Mouse (Mus musculus) spleen, postnatal 14 days (tissue): ENCODE results near the gene Herc3.

Source experiments
- DNase-seq, 2 experiments: peaks; one replicate each; pipeline ENCODE4 v3.0.0; 2021 to 2022; ENCODE audit warnings: low spot score in 2 of 2

The Herc3 gene

GRCm38 (mm10) chr6:58920735-58921134 lies 89.5 kb downstream of the Herc3 start:
- no peak for DNase-seq

GRCm38 (mm10) chr6:58921623-58922022 lies 90.4 kb downstream of the Herc3 start:
- no peak for DNase-seq

- no peak for DNase-seq
Observed at GRCm38 (mm10) chr6:58922511-58922910, 91.2 kb downstream of the Herc3 start.

- no peak for DNase-seq
Observed at GRCm38 (mm10) chr6:58927881-58928280, 96.6 kb downstream of the Herc3 start.

DNA sequence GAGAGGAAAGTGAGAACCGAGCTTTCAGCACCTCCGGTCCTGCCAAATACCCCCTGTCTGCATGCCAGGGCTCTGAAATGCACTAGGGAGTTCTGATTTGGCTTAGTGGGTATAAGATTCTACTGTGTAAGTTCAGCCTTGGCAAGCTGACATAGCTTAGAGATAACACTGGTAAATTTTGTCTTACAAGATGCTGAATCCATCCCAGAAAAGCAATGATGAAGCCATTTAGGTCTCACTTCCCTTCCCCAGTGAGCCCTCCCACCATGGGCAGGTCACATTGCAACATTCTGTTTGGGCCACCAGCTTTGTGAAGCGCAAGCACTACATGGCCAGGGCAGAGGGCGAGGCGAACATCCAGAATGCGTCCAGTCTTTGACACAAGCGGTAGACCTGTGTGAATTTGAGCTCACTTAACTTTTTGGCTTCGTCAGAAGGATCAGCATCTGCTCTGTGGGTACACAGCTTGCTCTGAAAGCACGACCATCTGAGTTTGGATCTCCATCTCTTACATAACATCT lies 98.7 kb downstream of the Herc3 start:
- no peak for DNase-seq

GRCm38 (mm10) chr6:58931149-58931548 lies 99.9 kb downstream of the Herc3 start:
- no peak for DNase-seq

DNA sequence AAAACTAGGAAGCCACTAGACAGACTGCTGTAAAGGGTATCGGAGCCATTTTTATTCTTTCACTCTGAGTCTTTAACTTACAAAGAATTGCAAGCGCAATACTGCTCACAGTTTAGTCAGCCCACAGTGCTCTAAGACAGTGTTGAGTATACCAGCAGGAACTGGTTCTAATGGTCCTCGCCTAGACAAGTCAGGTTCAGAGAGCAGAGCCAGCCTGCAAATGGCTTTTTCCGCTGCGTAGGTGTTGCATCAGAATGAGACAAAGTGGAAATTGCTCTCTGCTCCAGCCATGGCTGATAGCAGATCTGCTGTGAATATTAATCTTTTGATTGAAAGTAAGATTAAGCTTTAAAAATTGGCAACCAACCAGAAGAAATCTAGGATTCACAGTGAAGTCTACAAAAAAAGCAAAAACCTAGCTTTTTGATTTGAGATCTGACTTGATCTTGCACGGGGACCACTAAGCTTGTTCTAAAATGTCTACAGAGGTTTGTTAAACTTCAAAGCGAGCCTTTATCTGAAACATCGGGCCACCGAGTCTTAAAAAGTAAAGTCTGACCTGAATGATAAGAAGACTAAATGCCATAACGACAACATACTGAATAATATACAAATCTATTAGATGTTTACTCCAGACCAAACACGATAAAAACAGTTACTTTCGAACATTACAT lies 101.4 kb downstream of the Herc3 start:
- no peak for DNase-seq

GRCm38 (mm10) chr6:58933189-58933913 lies 102.1 kb downstream of the Herc3 start:
- no peak for DNase-seq

DNA sequence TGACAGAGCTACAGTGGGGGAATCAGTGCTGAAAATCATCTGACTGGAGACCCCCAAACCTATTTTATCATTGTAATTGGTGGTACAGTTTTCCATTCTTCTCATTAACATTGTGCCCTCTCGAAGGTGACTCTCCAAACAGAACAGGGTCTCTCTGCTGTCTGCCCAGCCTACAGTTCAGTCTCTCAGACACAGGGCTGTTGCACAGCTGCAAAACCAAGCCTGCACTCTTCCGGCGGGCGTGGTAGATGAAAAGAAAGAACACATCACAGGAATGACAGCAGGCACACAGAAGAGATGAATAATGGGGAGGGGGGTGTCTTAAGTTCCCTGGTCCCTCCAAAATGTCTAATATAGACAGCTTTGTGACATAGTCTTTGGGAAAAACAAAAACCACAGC lies 102.9 kb downstream of the Herc3 start:
- DNase-seq = no peak

DNA sequence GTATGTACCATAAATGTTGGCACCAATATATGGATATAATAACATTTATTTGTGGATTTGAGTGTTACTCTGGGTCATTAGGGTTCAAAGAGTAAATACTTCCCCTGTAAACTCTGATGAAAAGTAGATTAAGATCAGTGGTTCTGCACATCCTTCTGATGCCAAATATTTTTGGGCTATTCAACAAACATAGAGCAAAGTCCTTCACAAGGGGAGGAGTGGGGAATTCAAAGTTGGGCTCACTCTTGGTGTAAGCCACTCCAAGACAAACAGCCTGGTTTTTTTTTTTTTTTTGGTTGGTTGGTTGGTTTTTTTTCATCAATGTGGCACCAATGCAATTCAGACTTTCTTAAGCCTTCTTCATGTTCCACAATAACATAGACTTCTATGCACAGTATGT lies 106.5 kb downstream of the Herc3 start:
- no peak for DNase-seq

GRCm38 (mm10) chr6:58942276-58942675 lies 111.0 kb downstream of the Herc3 start:
- no peak for DNase-seq

- no peak for DNase-seq
Observed at GRCm38 (mm10) chr6:58943958-58944357, 112.7 kb downstream of the Herc3 start.

DNA sequence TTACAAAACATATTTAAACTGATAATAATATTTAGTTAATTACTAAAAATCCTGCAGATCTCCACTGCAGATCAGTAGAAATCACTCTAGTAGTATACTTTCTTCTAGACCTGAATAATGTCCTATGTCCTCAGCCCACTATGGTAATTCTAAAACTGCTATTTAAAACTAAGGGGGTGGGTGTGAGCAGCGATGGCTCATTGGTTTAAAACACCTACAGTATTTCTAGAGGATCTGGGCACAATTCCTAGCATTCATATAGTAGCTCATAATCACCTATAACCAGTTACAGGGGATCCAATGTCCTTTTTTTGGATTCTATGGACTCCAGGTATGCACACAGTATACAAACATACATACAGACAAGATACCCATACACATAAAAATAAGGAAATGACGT lies 115.0 kb downstream of the Herc3 start:
- no peak for DNase-seq

DNA sequence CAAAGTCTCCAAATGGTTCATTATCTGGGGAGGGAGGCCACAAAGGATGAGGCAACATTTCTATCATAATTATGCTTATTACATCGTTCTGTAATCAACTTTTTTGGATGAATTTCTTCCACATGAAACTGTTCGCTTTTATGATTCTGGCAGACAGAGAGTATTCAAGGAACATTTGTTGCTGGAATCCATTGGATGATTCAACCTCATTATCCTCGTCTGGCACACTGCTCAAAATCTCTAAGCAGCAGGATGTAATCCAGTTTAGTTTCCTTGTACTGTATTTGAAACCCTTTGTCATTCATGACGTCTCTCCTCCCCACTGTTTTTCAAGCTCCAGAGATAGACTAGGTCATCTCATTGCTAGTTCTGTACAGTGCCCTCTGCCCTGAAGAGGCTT lies 115.6 kb downstream of the Herc3 start:
- DNase-seq = no peak

- no peak for DNase-seq
Observed at GRCm38 (mm10) chr6:58950410-58950809, 119.1 kb downstream of the Herc3 start.

DNA sequence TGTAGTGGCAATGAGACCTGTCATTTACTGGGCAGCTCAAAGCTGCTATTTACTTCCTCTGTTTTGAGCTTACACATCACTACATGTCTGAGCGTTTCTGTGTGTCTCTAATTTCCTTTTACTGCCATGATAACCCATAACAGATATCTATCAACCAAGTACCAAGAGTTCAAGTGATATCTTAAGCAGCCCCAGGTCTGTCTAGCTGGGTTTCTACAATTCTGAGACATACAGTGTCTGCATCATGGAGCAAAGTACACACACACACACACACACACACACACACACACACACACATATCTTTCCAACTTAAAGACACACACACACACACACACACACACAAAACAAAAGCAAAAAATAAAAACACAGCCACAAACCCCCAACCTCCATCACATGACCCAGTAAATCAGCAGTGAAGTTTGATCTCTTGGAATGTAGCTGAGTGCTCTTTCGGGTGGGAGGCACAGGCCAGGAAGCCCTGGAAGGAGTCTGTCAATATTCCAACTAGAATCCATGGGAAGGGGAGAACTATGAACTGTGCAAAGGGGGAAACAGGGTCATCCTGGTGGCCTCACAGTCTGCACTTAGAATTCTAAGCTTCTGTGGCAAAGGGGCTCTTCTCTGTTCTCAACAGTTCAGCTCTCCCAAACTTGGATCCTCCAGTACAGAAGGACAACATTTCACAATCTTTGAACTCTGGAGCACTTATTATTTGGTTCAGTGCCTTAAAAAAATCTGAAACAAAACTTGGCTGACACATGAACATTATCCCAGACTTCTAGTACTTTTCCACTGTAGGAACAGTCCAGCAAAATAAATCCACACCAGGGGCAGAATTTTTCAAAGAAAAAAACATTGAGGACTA lies 120.1 kb downstream of the Herc3 start:
- DNase-seq = no peak

DNA sequence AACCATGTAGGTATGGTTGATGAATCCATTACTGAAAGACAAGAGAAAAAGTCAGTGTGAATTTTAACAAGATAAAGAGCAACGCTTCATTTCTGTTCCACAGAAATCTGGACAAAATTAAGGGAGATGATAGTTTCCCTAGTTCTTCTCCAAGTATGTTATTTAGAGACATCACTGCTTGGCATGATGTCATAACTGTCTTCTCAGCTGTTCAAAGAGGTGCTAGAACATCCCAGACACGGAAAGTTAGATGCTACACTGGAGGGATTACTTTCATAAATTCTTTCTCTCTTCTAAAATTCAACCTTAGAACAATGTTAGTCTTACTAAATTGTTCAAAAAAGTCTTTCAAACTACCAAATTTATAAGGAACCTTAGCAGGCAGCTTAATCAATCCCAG lies 129.3 kb downstream of the Herc3 start:
- DNase-seq = no peak

GRCm38 (mm10) chr6:58962691-58963090 lies 131.4 kb downstream of the Herc3 start:
- DNase-seq = no peak

GRCm38 (mm10) chr6:58964091-58964490 lies 132.8 kb downstream of the Herc3 start:
- no peak for DNase-seq

- no peak for DNase-seq
Observed at GRCm38 (mm10) chr6:58964565-58964964, 133.3 kb downstream of the Herc3 start.

GRCm38 (mm10) chr6:58965071-58965831 lies 134.0 kb downstream of the Herc3 start:
- no peak for DNase-seq

GRCm38 (mm10) chr6:58968272-58968671 lies 137.0 kb downstream of the Herc3 start:
- no peak for DNase-seq
